23 mouse cellular contexts compared by ENCODE assay signal in genomic region chr17:34072091-34072490, GRCm38 (mm10). TPM values are rescaled to one million over a fixed set of nuclear protein-coding genes. Genes with fewer than 3 reads are reported as not detected.
A peak's percentile ranks its signal among the peaks of the same experiment; 100 is the strongest.
DNase-seq lines count a peak whose midpoint lies in the region; ATAC-seq and TF ChIP-seq lines count a peak whose summit lies in the region.
"Had no signal": no experiment of that assay in that cellular context is flagged by ENCODE, and none has a peak within 500 bp of the region (broad histone marks: within the 10 kb centered on the region; RNA-seq: fewer than 3 reads in every experiment).

No protein-coding gene starts in this region.

- no peak for TF ChIP-seq CTCF in liver, adult 2 months (IDR thresholded peaks at IDR 0.05; ENCODE audit: low read depth, low read length)
- TF ChIP-seq CTCF in bone marrow macrophage, adult 2 months (IDR thresholded peaks at IDR 0.05; ENCODE audit: low read depth, low read length) = no peak

- ATAC-seq in liver, embryonic 11.5 days (replicated peaks; ENCODE audit: low FRiP score) = no peak
- ATAC-seq: forebrain, embryonic 13.5 days; hindbrain, embryonic 16.5 days; midbrain, embryonic 16.5 days had no signal

- TF ChIP-seq POLR2A in liver, adult 2 months (IDR thresholded peaks at IDR 0.05; ENCODE audit: extremely low read depth, insufficient read depth, low read length) = no peak
- TF ChIP-seq POLR2A in bone marrow macrophage, adult 2 months (IDR thresholded peaks at IDR 0.05; ENCODE audit: borderline replicate concordance, low read depth, low read length) = no peak

- no peak overlapping the region for H3K4me2 ChIP-seq in liver, embryonic 11.5 days
- H3K4me2 ChIP-seq: embryonic facial prominence, embryonic 12.5 days; forebrain, embryonic 13.5 days; heart, embryonic 12.5 days; lung, embryonic 15.5 days had no signal

- peak; percentile 16 for DNase-seq in liver, adult 2 months (ENCODE audit: extremely low read depth, low read depth, low spot score)
- no peak for DNase-seq in liver, embryonic 11.5 days (ENCODE audit: low spot score)
- peak; percentile 86 for DNase-seq in 416B (ENCODE audit: low read depth)
- no peak for DNase-seq in left cerebral cortex, adult 8-10 months (ENCODE audit: low spot score in 2 of 2)
- no peak for DNase-seq in heart, adult 11 months
- no peak for DNase-seq in frontal cortex, postnatal 36 days (ENCODE audit: low spot score in 2 of 2)
- DNase-seq: cerebellum, adult 9-10 months; heart, postnatal 14 days; kidney, adult 11 months; kidney, postnatal 10 days; right cerebral cortex, adult 18-20 months; thymus, adult 2 months had no signal

- no peaks in the 10 kb centered on the region for H3K4me1 ChIP-seq in liver, adult 2 months (ENCODE audit: control insufficient read depth, insufficient read depth, low read length)
- no peaks in the 10 kb centered on the region for H3K4me1 ChIP-seq in liver, embryonic 11.5 days (replicated peaks; ENCODE audit: control insufficient read depth, insufficient read depth, low read length)
- peaks cover 14% of the 10 kb centered on the region for H3K4me1 ChIP-seq in bone marrow macrophage, adult 2 months (ENCODE audit: control insufficient read depth, insufficient read depth, low read length)
- H3K4me1 ChIP-seq in megakaryocyte, embryonic 14.5 days = peaks cover 54% of the 10 kb centered on the region
- H3K4me1 ChIP-seq: embryonic facial prominence, embryonic 12.5 days; lung, embryonic 15.5 days had no signal

- no peaks in the 10 kb centered on the region for H3K79me2 ChIP-seq in liver, adult 2 months (ENCODE audit: control insufficient read depth, insufficient read depth, low read length)

- no peak overlapping the region for H3K9ac ChIP-seq in liver, adult 2 months (ENCODE audit: low read depth, low read length)
- H3K9ac ChIP-seq in liver, embryonic 11.5 days (ENCODE audit: low read depth, low read length) = no peak overlapping the region
- H3K9ac ChIP-seq: embryonic facial prominence, embryonic 12.5 days; forebrain, embryonic 13.5 days; heart, embryonic 12.5 days; lung, embryonic 15.5 days had no signal

- H3K27ac ChIP-seq in liver, adult 2 months (replicated peaks; ENCODE audit: insufficient read depth, low read depth, low read length) = no peak overlapping the region
- no peak overlapping the region for H3K27ac ChIP-seq in liver, embryonic 11.5 days (ENCODE audit: low read depth, low read length)
- peak overlapping the region; percentile 52 for H3K27ac ChIP-seq in bone marrow macrophage, adult 2 months (ENCODE audit: insufficient read depth, low read depth, low read length)
- H3K27ac ChIP-seq: embryonic facial prominence, embryonic 12.5 days; forebrain, embryonic 13.5 days; lung, embryonic 15.5 days had no signal

- 71% methylated on average over 5 of the region's 5 CpGs for WGBS in liver, adult 2 months
- WGBS in liver, embryonic 11.5 days = 59% methylated on average over 5 of the region's 5 CpGs

- no peaks in the 10 kb centered on the region for H3K36me3 ChIP-seq in liver, adult 2 months (ENCODE audit: control insufficient read depth, insufficient read depth, low read length)
- no peaks in the 10 kb centered on the region for H3K36me3 ChIP-seq in liver, embryonic 11.5 days (ENCODE audit: control insufficient read depth, insufficient read depth, low read length)
- peaks cover 11% of the 10 kb centered on the region for H3K36me3 ChIP-seq in megakaryocyte, embryonic 14.5 days (replicated peaks; ENCODE audit: low read length)
- H3K36me3 ChIP-seq: embryonic facial prominence, embryonic 12.5 days; heart, embryonic 12.5 days; lung, embryonic 15.5 days had no signal

- no peaks in the 10 kb centered on the region; the same call in 1 of the 2 replicates for H3K27me3 ChIP-seq in liver, adult 2 months (ENCODE audit: control insufficient read depth, insufficient read depth, low read length)
- H3K27me3 ChIP-seq in liver, embryonic 11.5 days (replicated peaks; ENCODE audit: control insufficient read depth, insufficient read depth, low read length) = peaks cover 16% of the 10 kb centered on the region
- H3K27me3 ChIP-seq in megakaryocyte, embryonic 14.5 days (replicated peaks) = peaks cover 23% of the 10 kb centered on the region

- H3K4me3 ChIP-seq in liver, adult 2 months (ENCODE audit: insufficient read depth, low read depth, low read length) = no peak overlapping the region
- no peak overlapping the region for H3K4me3 ChIP-seq in liver, embryonic 11.5 days (ENCODE audit: low read depth, low read length)
- H3K4me3 ChIP-seq in bone marrow macrophage, adult 2 months (ENCODE audit: insufficient read depth, low read length) = no peak overlapping the region
- H3K4me3 ChIP-seq in megakaryocyte, embryonic 14.5 days (replicated peaks) = peak overlapping the region; percentile 78
- H3K4me3 ChIP-seq: embryonic facial prominence, embryonic 12.5 days; erythroblast, embryonic 14.5 days; forebrain, embryonic 13.5 days; heart, embryonic 12.5 days; lung, embryonic 15.5 days had no signal

- H3K9me3 ChIP-seq in liver, embryonic 11.5 days (ENCODE audit: control insufficient read depth, low read length) = no peaks in the 10 kb centered on the region
- H3K9me3 ChIP-seq in megakaryocyte, embryonic 14.5 days = peaks cover 28% of the 10 kb centered on the region
- H3K9me3 ChIP-seq: embryonic facial prominence, embryonic 12.5 days; forebrain, embryonic 13.5 days; heart, embryonic 12.5 days; lung, embryonic 15.5 days had no signal

RNA-seq across cellular contexts. Expression of gene H2-Oa, which starts 20.0 kb away (rescaled TPM):
- total RNA-seq in liver, adult 2 months (2014; rRNA removed) = 0.28 and 0.47 TPM in 2 replicates
- polyA plus RNA-seq in liver, adult 2 months (2012; rRNA removed) = 0.76 and 1.4 TPM in 2 replicates
- polyA plus RNA-seq in liver, embryonic 11.5 days (2014; fragmentation: Nextera tagmentation; extraction: Ambion mirVana) = 0.26 and 0.56 TPM in 2 replicates
- polyA plus RNA-seq in bone marrow macrophage, adult 2 months (2012; ENCODE audit: insufficient read depth, insufficient read length, missing spikeins) = 0.88 TPM in 1 of 2 replicates, not detected in the other
- polyA plus RNA-seq in megakaryocyte, embryonic 14.5 days (2012; ENCODE audit: insufficient read depth, low replicate concordance) = 9.5 and 12.1 TPM in 2 replicates
- total RNA-seq in left cerebral cortex, adult 8-10 months (2022) = 1 to 10 TPM in 2 of 4 experiments, under 1 TPM in 1, not detected in 1; 0.44 to 2.2 (median 1.7) TPM
- total RNA-seq: gastrocnemius, postnatal 4 days; layer of hippocampus, adult 18-20 months had no signal
- polyA plus RNA-seq: forebrain, embryonic 13.5 days had no signal

RNA-seq across cellular contexts. Expression of gene Col11a2, which starts 32.9 kb away (rescaled TPM):
- total RNA-seq in liver, adult 2 months (2014; rRNA removed) = 0.18 and 0.74 TPM in 2 replicates
- 0.20 and 0.23 TPM in 2 replicates for polyA plus RNA-seq in liver, adult 2 months (2012; rRNA removed)
- 0.61 and 0.67 TPM in 2 replicates for polyA plus RNA-seq in liver, embryonic 11.5 days (2014; fragmentation: Nextera tagmentation; extraction: Ambion mirVana)
- polyA plus RNA-seq in bone marrow macrophage, adult 2 months (2012; ENCODE audit: insufficient read depth, insufficient read length, missing spikeins) = 0.51 and 0.61 TPM in 2 replicates
- 19.6 and 36.5 TPM in 2 replicates for polyA plus RNA-seq in megakaryocyte, embryonic 14.5 days (2012; ENCODE audit: insufficient read depth, low replicate concordance)
- 10 to 100 TPM; 12.6 to 18.0 (median 16.8) TPM for total RNA-seq in left cerebral cortex, adult 8-10 months (2022)

RNA-seq across cellular contexts. Expression of gene Rxrb, which starts 40.5 kb away (rescaled TPM):
- 13.0 and 17.0 TPM in 2 replicates for total RNA-seq in liver, adult 2 months (2014; rRNA removed)
- 40.3 and 46.5 TPM in 2 replicates for polyA plus RNA-seq in liver, adult 2 months (2012; rRNA removed)
- 30.8 and 31.5 TPM in 2 replicates for polyA plus RNA-seq in liver, embryonic 11.5 days (2014; fragmentation: Nextera tagmentation; extraction: Ambion mirVana)
- 50.2 and 51.9 TPM in 2 replicates for polyA plus RNA-seq in bone marrow macrophage, adult 2 months (2012; ENCODE audit: insufficient read depth, insufficient read length, missing spikeins)
- 66.5 and 117 TPM in 2 replicates for polyA plus RNA-seq in megakaryocyte, embryonic 14.5 days (2012; ENCODE audit: insufficient read depth, low replicate concordance)
- total RNA-seq in left cerebral cortex, adult 8-10 months (2022) = 10 to 100 TPM; 72.8 to 87.6 (median 78.1) TPM

RNA-seq across cellular contexts. Expression of gene Slc39a7, which starts 40.6 kb away (rescaled TPM):
- 51.2 and 54.7 TPM in 2 replicates for total RNA-seq in liver, adult 2 months (2014; rRNA removed)
- 98.0 and 115 TPM in 2 replicates for polyA plus RNA-seq in liver, adult 2 months (2012; rRNA removed)
- polyA plus RNA-seq in liver, embryonic 11.5 days (2014; fragmentation: Nextera tagmentation; extraction: Ambion mirVana) = 73.9 and 75.9 TPM in 2 replicates
- 62.3 and 70.1 TPM in 2 replicates for polyA plus RNA-seq in bone marrow macrophage, adult 2 months (2012; ENCODE audit: insufficient read depth, insufficient read length, missing spikeins)
- polyA plus RNA-seq in megakaryocyte, embryonic 14.5 days (2012; ENCODE audit: insufficient read depth, low replicate concordance) = 63.6 and 95.7 TPM in 2 replicates
- 10 to 100 TPM; 91.2 to 98.6 (median 95.0) TPM for total RNA-seq in left cerebral cortex, adult 8-10 months (2022)

RNA-seq across cellular contexts. Expression of gene H2-Ke6, which starts 44.2 kb away (rescaled TPM):
- total RNA-seq in liver, adult 2 months (2014; rRNA removed) = 76.5 and 80.5 TPM in 2 replicates
- 162 and 167 TPM in 2 replicates for polyA plus RNA-seq in liver, adult 2 months (2012; rRNA removed)
- polyA plus RNA-seq in liver, embryonic 11.5 days (2014; fragmentation: Nextera tagmentation; extraction: Ambion mirVana) = 34.2 and 45.1 TPM in 2 replicates
- 64.2 and 78.0 TPM in 2 replicates for polyA plus RNA-seq in bone marrow macrophage, adult 2 months (2012; ENCODE audit: insufficient read depth, insufficient read length, missing spikeins)
- 12.4 and 22.2 TPM in 2 replicates for polyA plus RNA-seq in megakaryocyte, embryonic 14.5 days (2012; ENCODE audit: insufficient read depth, low replicate concordance)
- 10 to 100 TPM; 45.6 to 50.2 (median 46.4) TPM for total RNA-seq in left cerebral cortex, adult 8-10 months (2022)

Comparison
In these comparisons a context has a peak if more than half of its experiments do, and no peak if none do; other contexts are left out.
1. DNase-seq: peak in liver, adult 2 months (single experiment) and 416B (single experiment); none in liver, embryonic 11.5 days (single experiment), left cerebral cortex, adult 8-10 months (0 of 2), heart, adult 11 months (single experiment) and frontal cortex, postnatal 36 days (0 of 2).
2. RNA of gene Col11a2, which starts 32.9 kb away (polyA plus RNA-seq): 19.6 to 36.5 TPM in megakaryocyte, embryonic 14.5 days; 0.61 to 0.67 TPM in liver, embryonic 11.5 days, 0.51 to 0.61 TPM in bone marrow macrophage, adult 2 months and 0.20 to 0.23 TPM in liver, adult 2 months; every median in the first group is over 10 times any median in the second.